ENCODE assay signal across 20 mouse cellular contexts in genomic region chr10:71180057-71180456, GRCm38 (mm10). TPM values are rescaled to one million over a fixed set of nuclear protein-coding genes. Genes with fewer than 3 reads are reported as not detected.
DNase-seq lines count a peak whose midpoint lies in the region; ATAC-seq and TF ChIP-seq lines count a peak whose summit lies in the region.
"Had no signal": no experiment of that assay in that cellular context is flagged by ENCODE, and none has a peak within 500 bp of the region (broad histone marks: within the 10 kb centered on the region; RNA-seq: fewer than 3 reads in every experiment).

No protein-coding gene starts in this region.

- no peak overlapping the region for H3K9ac ChIP-seq in forebrain, postnatal 0 days
- H3K9ac ChIP-seq in forebrain, embryonic 15.5 days (replicated peaks): no peak overlapping the region
- H3K9ac ChIP-seq in liver, adult 2 months (ENCODE audit: low read depth, low read length): no peak overlapping the region
- no peak overlapping the region for H3K9ac ChIP-seq in liver, embryonic 12.5 days
- H3K9ac ChIP-seq: limb, embryonic 13.5 days had no signal

- WGBS in forebrain, postnatal 0 days: 86% methylated on average over 2 of the region's 2 CpGs
- 75% methylated on average over 2 of the region's 2 CpGs for WGBS in forebrain, embryonic 15.5 days
- WGBS in liver, adult 2 months: 91% methylated on average over 2 of the region's 2 CpGs
- WGBS in liver, embryonic 12.5 days (ENCODE audit: insufficient replicate concordance): 49% methylated on average over 2 of the region's 2 CpGs

- no peak for DNase-seq in forebrain, postnatal 0 days
- DNase-seq in liver, adult 2 months (ENCODE audit: extremely low read depth, low read depth, low spot score): no peak
- peak; percentile 7 for DNase-seq in thymus, postnatal 4 days
- no peak for DNase-seq in thymus, adult 18-20 months
- DNase-seq in Muller cell, postnatal 12 days (ENCODE audit: inconsistent ontology term): no peak
- no peak for DNase-seq in layer of hippocampus, adult 9-10 months (ENCODE audit: low spot score)
- DNase-seq: cerebellum, postnatal 36 days; heart, adult 2 months; kidney, postnatal 14 days; lung, postnatal 10 days; spleen, adult 18-20 months; thymus, postnatal 25 days had no signal

- no peak overlapping the region for H3K4me3 ChIP-seq in forebrain, postnatal 0 days (ENCODE audit: low read depth, low read length)
- no peak overlapping the region for H3K4me3 ChIP-seq in forebrain, embryonic 15.5 days
- H3K4me3 ChIP-seq in liver, adult 2 months (ENCODE audit: insufficient read depth, low read depth, low read length): no peak overlapping the region
- no peak overlapping the region for H3K4me3 ChIP-seq in liver, embryonic 12.5 days
- H3K4me3 ChIP-seq: heart, adult 2 months; hindbrain, embryonic 10.5 days; limb, embryonic 13.5 days had no signal

- H3K27me3 ChIP-seq in forebrain, postnatal 0 days (ENCODE audit: insufficient read depth, low read length): no peaks in the 10 kb centered on the region
- H3K27me3 ChIP-seq in forebrain, embryonic 15.5 days: no peaks in the 10 kb centered on the region
- H3K27me3 ChIP-seq in liver, adult 2 months (ENCODE audit: control insufficient read depth, insufficient read depth, low read length): no peaks in the 10 kb centered on the region
- H3K27me3 ChIP-seq in liver, embryonic 12.5 days (replicated peaks): no peaks in the 10 kb centered on the region
- H3K27me3 ChIP-seq: CH12.LX; limb, embryonic 13.5 days had no signal

- TF ChIP-seq CTCF in forebrain, postnatal 0 days (IDR thresholded peaks at IDR 0.05; ENCODE audit: low read depth): peak; percentile 9; the same call in 1 of the 2 replicates
- peak; percentile 50 for TF ChIP-seq CTCF in liver, adult 2 months (IDR thresholded peaks at IDR 0.05; ENCODE audit: low read depth, low read length)

- H3K36me3 ChIP-seq in forebrain, postnatal 0 days (ENCODE audit: insufficient read depth): no peaks in the 10 kb centered on the region
- H3K36me3 ChIP-seq in forebrain, embryonic 15.5 days: no peaks in the 10 kb centered on the region
- H3K36me3 ChIP-seq in liver, adult 2 months (ENCODE audit: control insufficient read depth, insufficient read depth, low read length): peaks cover 13% of the 10 kb centered on the region
- H3K36me3 ChIP-seq in liver, embryonic 12.5 days: no peaks in the 10 kb centered on the region
- H3K36me3 ChIP-seq: hindbrain, embryonic 10.5 days; limb, embryonic 13.5 days had no signal

- peaks cover 9% of the 10 kb centered on the region; the same call in 1 of the 2 replicates for H3K79me2 ChIP-seq in liver, adult 2 months (ENCODE audit: control insufficient read depth, insufficient read depth, low read length)

- H3K4me2 ChIP-seq in forebrain, postnatal 0 days (ENCODE audit: low read depth): no peak overlapping the region
- no peak overlapping the region for H3K4me2 ChIP-seq in forebrain, embryonic 15.5 days (replicated peaks)
- no peak overlapping the region for H3K4me2 ChIP-seq in liver, embryonic 12.5 days
- H3K4me2 ChIP-seq: limb, embryonic 13.5 days had no signal

- no peak overlapping the region for H3K27ac ChIP-seq in forebrain, postnatal 0 days (ENCODE audit: low read depth, low read length)
- H3K27ac ChIP-seq in forebrain, embryonic 15.5 days (replicated peaks): no peak overlapping the region
- no peak overlapping the region for H3K27ac ChIP-seq in liver, adult 2 months (replicated peaks; ENCODE audit: insufficient read depth, low read depth, low read length)
- no peak overlapping the region for H3K27ac ChIP-seq in liver, embryonic 12.5 days
- H3K27ac ChIP-seq: heart, adult 2 months; hindbrain, embryonic 10.5 days; limb, embryonic 13.5 days had no signal

- H3K9me3 ChIP-seq in forebrain, postnatal 0 days (ENCODE audit: low read length): no peaks in the 10 kb centered on the region
- H3K9me3 ChIP-seq in forebrain, embryonic 15.5 days: 0 out of 2 replicates have a peak, but pooled peaks cover 3% of the 10 kb centered on the region
- H3K9me3 ChIP-seq in liver, embryonic 12.5 days (replicated peaks): peaks cover 7% of the 10 kb centered on the region

- no peak for TF ChIP-seq POLR2A in liver, adult 2 months (IDR thresholded peaks at IDR 0.05; ENCODE audit: extremely low read depth, insufficient read depth, low read length)

- H3K4me1 ChIP-seq in forebrain, postnatal 0 days (ENCODE audit: insufficient read depth): no peaks in the 10 kb centered on the region
- no peaks in the 10 kb centered on the region for H3K4me1 ChIP-seq in forebrain, embryonic 15.5 days
- peaks cover 24% of the 10 kb centered on the region for H3K4me1 ChIP-seq in liver, adult 2 months (ENCODE audit: control insufficient read depth, insufficient read depth, low read length)
- peaks cover 12% of the 10 kb centered on the region; the same call in 1 of the 2 replicates for H3K4me1 ChIP-seq in liver, embryonic 12.5 days
- H3K4me1 ChIP-seq: hindbrain, embryonic 10.5 days had no signal

- ATAC-seq in forebrain, postnatal 0 days: no peak
- no peak for ATAC-seq in forebrain, embryonic 15.5 days (replicated peaks)
- ATAC-seq in liver, embryonic 12.5 days: no peak
- ATAC-seq: forebrain, embryonic 16.5 days; inflammation-experienced regulatory T-cells, adult 6 months had no signal

RNA-seq across cellular contexts. Expression of gene Bicc1, which starts 20.6 kb away (rescaled TPM):
- 3.1 and 5.2 TPM in 2 replicates for total RNA-seq in forebrain, postnatal 0 days (2014; rRNA removed)
- polyA plus RNA-seq in forebrain, postnatal 0 days (2015; fragmentation: Nextera tagmentation; extraction: Ambion mirVana): 3.4 and 4.6 TPM in 2 replicates
- 3.0 and 3.7 TPM in 2 replicates for polyA plus RNA-seq in forebrain, embryonic 15.5 days (2015; fragmentation: Nextera tagmentation; extraction: Ambion mirVana)
- total RNA-seq in liver, adult 2 months (2014; rRNA removed): 1.6 and 1.7 TPM in 2 replicates
- 0.75 and 1.0 TPM in 2 replicates for polyA plus RNA-seq in liver, adult 2 months (2012; rRNA removed)
- polyA plus RNA-seq in liver, embryonic 12.5 days (2016; fragmentation: Nextera tagmentation; extraction: Ambion mirVana): 4.9 and 5.8 TPM in 2 replicates
- total RNA-seq: CH12.LX; megakaryocyte, adult 5-6 weeks had no signal

RNA-seq across cellular contexts. Expression of gene Tfam, which starts 58.0 kb away (rescaled TPM):
- 25.1 and 50.9 TPM in 2 replicates for total RNA-seq in forebrain, postnatal 0 days (2014; rRNA removed)
- polyA plus RNA-seq in forebrain, postnatal 0 days (2015; fragmentation: Nextera tagmentation; extraction: Ambion mirVana): 46.9 and 47.7 TPM in 2 replicates
- 61.2 and 63.2 TPM in 2 replicates for polyA plus RNA-seq in forebrain, embryonic 15.5 days (2015; fragmentation: Nextera tagmentation; extraction: Ambion mirVana)
- 18.5 and 19.6 TPM in 2 replicates for total RNA-seq in liver, adult 2 months (2014; rRNA removed)
- 10.4 and 11.6 TPM in 2 replicates for polyA plus RNA-seq in liver, adult 2 months (2012; rRNA removed)
- polyA plus RNA-seq in liver, embryonic 12.5 days (2016; fragmentation: Nextera tagmentation; extraction: Ambion mirVana): 51.0 and 59.5 TPM in 2 replicates
